Mouse (Mus musculus) kidney, adult 9 months (tissue): ENCODE results near the gene Ubr1.
"Not testable (repeated sequence)": the region's sequence is repeated elsewhere in the genome, so short reads cannot be mapped to it uniquely, and the experiment has no call there.

ENCODE experiments used
- DNase-seq: peaks from one replicate; pipeline ENCODE4 v3.0.0; 2022

The Ubr1 gene

GRCm38 (mm10) chr2:120972964-120973363, 2.4 kb upstream of the Ubr1 start:
- DNase-seq, result peak; percentile 17

DNA sequence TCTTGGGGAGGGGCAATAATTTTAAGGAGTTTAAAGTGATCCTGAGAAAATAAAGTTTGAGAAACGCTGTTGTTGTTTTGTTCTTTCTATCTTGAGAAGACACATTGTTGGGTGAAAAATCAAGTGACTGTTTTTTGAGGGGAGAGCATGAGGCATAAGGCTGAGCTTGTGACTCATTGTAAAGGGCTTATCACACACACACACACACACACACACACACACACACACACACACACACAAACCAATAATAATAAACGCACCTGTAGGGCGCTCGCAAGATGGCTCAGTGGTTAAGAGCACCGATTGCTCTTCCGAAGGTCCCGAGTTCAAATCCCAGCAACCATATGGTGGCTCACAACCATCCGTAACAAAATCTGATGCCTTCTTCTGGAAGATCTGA, 1.7 kb upstream of the Ubr1 start:
- not testable (repeated sequence) for DNase-seq

DNA sequence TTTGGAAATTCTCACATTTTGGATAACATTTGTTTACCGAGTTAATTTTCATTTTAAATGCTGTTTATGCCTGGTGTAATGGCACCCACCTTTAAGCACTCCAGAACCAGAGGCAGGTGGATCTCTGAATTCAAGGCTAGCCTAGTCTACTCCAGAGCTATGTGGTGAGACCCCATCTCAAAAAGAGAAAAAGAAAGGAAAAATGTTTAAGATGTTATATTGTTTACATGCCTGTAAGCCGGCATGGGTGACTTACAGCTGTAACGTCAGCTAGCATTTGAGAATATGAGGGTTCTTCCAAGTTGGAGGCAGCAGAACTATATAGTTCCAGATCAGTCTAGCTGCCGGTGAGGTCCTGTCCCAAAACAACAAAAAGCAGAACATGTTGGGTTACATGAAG, 1.3 kb upstream of the Ubr1 start:
- no peak for DNase-seq

GRCm38 (mm10) chr2:120970045-120970539, 423 bp downstream of the Ubr1 start:
- DNase-seq, result no peak

DNA sequence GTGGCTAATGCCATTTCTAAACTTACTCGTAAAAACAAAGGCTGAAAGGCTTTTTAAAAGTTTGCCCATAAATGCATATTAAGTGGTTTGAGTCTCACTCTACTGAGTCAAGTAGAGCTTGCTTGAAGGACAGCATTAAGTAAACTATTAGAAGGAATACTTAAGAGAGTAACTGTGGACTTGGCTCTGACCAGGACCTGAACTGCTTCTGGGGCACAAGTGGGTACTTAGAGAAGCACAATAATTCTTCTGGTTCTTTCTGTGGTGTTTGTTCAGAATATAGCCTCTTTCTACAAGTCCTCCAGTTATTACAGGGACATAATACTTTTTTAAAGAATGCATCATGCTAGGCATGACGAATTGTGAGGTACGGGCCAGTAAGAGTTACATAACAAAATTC, 5.0 kb downstream of the Ubr1 start:
- DNase-seq, result no peak

GRCm38 (mm10) chr2:120963110-120963509, 7.4 kb downstream of the Ubr1 start:
- no peak for DNase-seq

DNA sequence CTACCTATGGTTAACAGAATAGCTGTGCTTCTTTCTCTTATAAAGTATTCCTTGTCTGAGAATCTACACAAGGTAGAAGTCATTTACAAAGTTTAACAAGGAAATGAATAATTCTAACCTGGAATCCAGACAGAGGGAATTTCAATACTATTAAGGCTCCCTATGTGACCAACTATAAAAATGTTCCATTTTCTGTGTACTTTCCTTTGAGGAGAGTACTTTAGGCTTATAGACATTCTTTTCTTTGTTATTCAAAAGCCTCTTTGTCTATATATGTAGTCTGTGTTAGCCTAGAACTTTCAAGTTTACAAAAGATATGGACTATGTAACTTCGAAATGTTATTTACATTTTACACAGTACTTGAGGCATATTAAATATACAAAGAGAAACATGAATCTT, 10.3 kb downstream of the Ubr1 start:
- DNase-seq, result no peak

GRCm38 (mm10) chr2:120959827-120960226, 10.7 kb downstream of the Ubr1 start:
- no peak for DNase-seq

DNA sequence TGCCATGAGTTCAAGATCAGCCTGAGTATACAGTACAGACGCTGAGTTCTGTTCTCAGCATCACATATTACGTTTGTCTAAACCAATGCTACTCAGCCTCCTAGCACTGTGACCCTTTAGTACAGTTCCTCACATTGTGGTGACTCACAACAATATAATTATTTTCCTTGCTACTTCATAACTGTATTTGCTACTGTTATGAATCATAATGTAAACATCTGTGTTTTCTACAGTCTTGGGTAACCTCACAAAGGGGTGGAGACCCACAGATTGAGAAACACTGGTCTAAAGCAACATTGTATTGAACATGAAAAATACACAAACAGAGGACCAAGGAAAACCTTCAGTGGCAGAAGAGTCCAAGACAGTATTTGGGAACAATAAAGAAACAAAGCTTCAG, 11.2 kb downstream of the Ubr1 start:
- DNase-seq, result no peak

DNA sequence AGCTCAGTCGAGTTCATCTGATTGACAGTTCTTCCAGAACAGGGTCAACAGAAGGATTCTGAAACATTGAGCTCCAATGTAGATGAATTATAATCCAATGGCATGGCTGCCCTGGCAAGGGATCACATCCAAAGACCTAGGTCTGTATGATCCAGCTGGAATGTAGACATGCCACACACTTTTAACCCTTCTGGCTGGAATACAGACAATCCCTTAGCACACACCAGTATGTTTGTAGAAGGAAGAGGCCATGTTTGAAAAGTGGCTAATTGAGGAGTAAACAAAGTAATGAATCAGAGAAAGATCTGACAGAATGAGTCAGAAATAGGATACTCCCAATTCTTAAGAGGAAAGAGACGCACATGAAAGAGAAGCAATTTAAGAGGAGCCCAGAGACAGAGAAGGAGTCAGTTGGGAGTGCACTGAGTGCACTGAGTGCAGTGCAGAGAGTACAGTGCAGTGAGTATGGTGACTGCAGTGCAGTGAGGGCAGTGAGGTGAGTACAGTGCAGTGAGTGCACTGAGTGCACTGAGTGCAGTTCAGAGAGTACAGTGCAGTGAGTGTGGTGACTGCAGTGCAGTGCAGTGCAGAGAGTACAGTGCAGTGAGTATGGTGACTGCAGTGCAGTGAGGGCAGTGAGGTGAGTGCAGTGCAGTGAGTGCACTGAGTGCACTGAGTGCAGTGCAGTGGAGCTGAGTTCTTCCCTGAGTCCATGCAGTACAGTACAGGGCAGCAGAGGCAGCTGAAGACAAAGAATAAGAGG, 18.2 kb downstream of the Ubr1 start:
- DNase-seq, result no peak

DNA sequence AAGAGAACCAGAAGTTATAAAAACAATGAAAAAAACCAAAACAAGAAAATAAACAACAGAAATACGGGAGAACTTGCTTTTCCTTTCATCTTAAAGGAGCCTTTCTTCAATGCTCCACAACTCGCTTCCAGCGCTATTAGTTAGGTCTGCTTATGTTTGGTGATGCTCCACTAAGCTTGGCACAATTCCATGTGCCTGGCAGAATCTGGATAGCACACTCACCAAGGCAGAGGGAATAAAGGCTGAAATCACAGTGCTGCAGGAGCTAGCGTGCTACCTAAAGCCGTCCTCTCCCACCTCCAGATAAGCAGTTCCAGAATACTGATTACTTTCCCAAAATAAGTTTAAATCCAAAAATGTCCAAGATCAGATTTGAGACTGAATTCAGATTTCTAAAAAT, 19.3 kb downstream of the Ubr1 start:
- DNase-seq, result peak; percentile 47

DNA sequence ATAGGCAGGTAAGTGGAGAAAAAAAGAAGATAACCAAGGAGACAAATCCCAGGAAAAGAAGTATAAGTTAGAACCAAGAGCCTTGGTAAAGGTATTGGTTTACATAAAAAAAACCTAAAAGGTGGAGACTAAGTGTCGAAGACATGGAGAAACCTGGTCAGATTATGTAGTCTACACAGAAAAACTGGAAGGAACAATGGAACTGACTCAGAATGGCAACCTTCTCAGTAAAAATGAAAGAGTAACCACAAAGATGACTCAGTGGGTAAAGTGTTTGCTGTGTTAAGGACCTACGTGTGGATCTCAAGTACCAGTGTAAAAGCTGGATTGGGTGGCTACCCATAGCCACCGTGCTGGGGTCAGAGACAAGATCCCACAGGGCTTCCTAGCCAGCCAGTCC, 37.5 kb downstream of the Ubr1 start:
- no peak for DNase-seq

DNA sequence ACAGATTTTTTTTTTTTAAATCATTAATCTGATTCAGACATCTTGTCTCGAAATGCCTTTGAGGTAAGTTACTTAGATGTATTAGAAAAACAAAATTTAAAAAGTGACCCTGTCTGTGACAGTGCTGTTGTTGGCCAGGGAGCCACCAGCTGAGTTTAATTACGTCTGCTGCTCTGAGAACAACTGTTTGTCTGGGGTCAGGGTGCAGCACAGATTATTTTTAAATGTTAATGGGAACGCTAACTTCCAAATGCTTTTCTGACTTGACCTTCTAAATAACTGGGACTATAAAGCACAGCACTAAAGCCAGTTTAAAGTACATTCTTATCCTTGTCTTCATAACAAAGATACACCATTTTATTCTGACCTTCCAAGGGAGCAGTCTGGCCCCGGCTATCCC, 61.0 kb downstream of the Ubr1 start:
- peak; percentile 28 for DNase-seq

- DNase-seq, result no peak
Observed at GRCm38 (mm10) chr2:120896361-120896760, 74.2 kb downstream of the Ubr1 start.

GRCm38 (mm10) chr2:120887601-120888000, 82.9 kb downstream of the Ubr1 start:
- DNase-seq, result no peak

DNA sequence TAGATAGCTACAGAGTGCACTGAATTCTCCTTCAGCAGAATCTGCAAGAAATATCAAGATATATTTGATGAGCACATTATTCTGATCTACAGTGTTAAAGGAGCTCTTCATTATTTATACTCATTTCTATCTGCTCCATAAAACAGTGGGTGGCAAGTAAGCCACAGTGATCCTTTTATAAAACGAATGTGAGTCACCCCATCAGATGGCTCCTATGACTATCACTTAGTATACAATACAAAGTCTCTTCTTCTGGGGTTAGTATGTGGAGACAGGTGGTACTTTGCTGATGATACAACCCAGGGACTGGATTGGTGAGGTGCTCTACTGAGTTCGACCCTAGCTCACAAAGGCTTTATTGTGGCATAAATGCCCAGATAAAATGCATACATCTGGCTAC, 97.3 kb downstream of the Ubr1 start:
- no peak for DNase-seq

GRCm38 (mm10) chr2:120871447-120872336, 98.8 kb downstream of the Ubr1 start:
- DNase-seq, result no peak

DNA sequence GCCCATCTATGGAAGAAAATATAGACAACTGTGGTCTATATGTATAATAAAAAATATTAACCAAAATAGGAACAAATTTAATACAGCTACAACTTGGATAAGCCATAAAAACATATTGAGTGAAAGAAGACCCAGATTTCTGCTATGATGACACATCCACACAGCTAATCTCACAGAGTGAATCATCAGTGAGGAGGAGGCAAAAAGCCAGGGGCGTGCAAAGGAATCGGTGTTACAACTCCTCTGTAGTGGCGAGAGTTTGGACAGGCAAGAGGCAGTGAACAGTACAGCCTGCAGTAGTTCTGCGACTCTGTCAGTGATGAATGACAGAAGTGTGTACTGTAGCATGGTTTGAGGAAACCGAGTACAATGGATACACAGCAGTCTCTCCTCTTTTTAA, 103.2 kb downstream of the Ubr1 start:
- DNase-seq, result no peak

GRCm38 (mm10) chr2:120866561-120866960, 104.0 kb downstream of the Ubr1 start:
- no peak for DNase-seq

DNA sequence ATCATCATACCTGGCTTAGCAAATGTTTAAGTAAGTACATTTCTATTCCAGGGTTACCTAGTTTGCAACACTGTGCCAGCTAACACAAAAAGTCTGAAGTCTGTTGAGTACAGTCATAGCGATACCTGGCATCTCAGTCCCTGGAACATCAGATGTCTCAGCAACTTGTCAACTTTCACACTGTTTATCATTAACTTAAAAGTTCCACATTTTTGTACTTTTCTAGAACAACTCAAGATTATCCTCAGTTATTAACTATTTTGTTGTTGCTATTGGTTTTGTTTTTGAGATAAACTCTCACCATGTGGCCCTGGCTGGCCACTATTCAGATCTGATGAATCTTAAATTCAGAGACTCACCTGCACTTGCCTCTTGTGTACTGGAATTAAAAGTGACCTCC, 107.1 kb downstream of the Ubr1 start:
- peak; percentile 50 for DNase-seq

DNA sequence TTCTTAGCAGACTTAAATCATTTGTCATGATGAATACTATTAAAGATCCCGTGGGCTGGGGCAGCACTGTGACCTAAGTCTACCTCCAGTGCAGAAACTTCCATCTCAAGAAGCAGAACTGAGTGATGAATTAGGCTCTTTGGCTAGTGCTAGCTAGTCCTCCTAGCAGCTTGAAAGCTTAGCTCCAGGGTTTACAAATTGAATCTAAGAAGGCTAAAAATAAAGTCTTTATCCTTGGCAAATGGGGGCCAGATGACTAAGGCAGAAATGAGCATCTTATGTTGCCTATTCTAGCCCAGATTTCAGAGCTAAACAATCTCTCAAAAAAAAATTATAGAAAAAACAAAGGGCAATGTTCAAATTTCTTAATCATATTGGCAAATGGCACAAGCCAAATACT, 109.8 kb downstream of the Ubr1 start:
- no peak for DNase-seq

GRCm38 (mm10) chr2:120858131-120858530, 112.4 kb downstream of the Ubr1 start:
- peak; percentile 76 for DNase-seq

GRCm38 (mm10) chr2:120853151-120853550, 117.4 kb downstream of the Ubr1 start:
- DNase-seq, result peak; percentile 60

DNA sequence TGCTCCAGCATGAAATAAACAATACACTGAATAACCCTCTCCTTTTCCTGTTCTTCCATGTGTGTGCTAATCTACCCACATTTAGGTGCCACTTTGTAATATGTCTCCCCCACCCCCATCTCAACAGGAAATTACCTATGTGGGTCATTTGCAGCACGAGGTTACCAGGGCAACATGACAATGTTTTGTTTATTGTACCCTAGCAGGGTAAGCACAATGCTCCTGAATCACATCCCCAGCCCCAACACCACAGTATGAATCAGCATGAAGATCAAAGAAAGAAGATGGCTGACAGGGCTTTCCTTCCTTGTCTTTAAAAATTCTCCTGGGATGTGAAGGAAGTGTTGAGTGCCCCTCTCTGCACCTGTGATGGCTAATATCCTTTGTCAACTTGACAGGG, 117.9 kb downstream of the Ubr1 start:
- DNase-seq, result no peak
